Mouse (Mus musculus) forebrain, embryonic 10.5 days (tissue): ENCODE measurements at regions not wholly inside any gene's neighbourhood (a gene's known extent, or its start where the extent isn't known, plus 50 kb on each side); places are given as distances from the start of the nearest gene placed in this dataset.

Experiments used
- DNase-seq: peaks from one replicate; pipeline ENCODE4 v3.0.0-alpha.2; 2017; ENCODE audit warnings: low spot score; ENCODE audit errors: extremely low spot score
- H3K27ac ChIP-seq: fragments of 300-500 bp; sonication (generic); 2 replicates; pipeline ENCODE4 v1.5.1; 2016; ENCODE audit warnings: mild to moderate bottlenecking
- H3K27me3 ChIP-seq: fragments of 300-500 bp; sonication (generic); 2 replicates; pipeline ENCODE4 v1.6.1; 2016; ENCODE audit warnings: mild to moderate bottlenecking; ENCODE audit not compliant: poor library complexity, severe bottlenecking
- H3K36me3 ChIP-seq: fragments of 300-500 bp; sonication (generic); replicated peaks from 2 replicates; pipeline ENCODE4 v1.6.1; 2016; ENCODE audit warnings: mild to moderate bottlenecking, moderate library complexity
- H3K4me1 ChIP-seq: fragments of 300-500 bp; sonication (generic); 2 replicates; pipeline ENCODE4 v1.6.1; 2016
- H3K4me3 ChIP-seq: fragments of 300-500 bp; sonication (generic); 2 replicates; pipeline ENCODE4 v1.5.1; 2016; ENCODE audit warnings: mild to moderate bottlenecking, moderate library complexity
- H3K9me3 ChIP-seq: fragments of 300-500 bp; sonication (generic); 2 replicates; pipeline ENCODE4 v1.6.1; 2016; ENCODE audit warnings: mild to moderate bottlenecking, moderate library complexity
- WGBS: fragments of 180-500 bp; shearing (Covaris S2); methylation state at CpG from one replicate; pipeline ENCODE4 v1.1.7; 2016; 5-methylcytosine and 5-hydroxymethylcytosine counted together

- 43% methylated on average over 8 of the region's 8 CpGs for WGBS
- peak overlapping the region; percentile 69 for H3K27ac ChIP-seq
Observed at GRCm38 (mm10) chr2:74152534-74153246, 241.6 kb upstream of the Atp5g3 start.

GRCm38 (mm10) chr2:74147193-74147592 is 236.1 kb upstream of the Atp5g3 start:
- no peaks in the 10 kb centered on the region for H3K9me3 ChIP-seq
- DNase-seq, result no peak
- 87% methylated on average over 4 of the region's 4 CpGs for WGBS
- H3K4me1 ChIP-seq, result peaks cover 9% of the 10 kb centered on the region
- H3K27me3 ChIP-seq, result peaks cover 23% of the 10 kb centered on the region
- H3K4me3 ChIP-seq, result no peak overlapping the region
- no peaks in the 10 kb centered on the region for H3K36me3 ChIP-seq
- no peak overlapping the region for H3K27ac ChIP-seq

More at GRCm38 (mm10) chr2:74152534-74153246, 241.6 kb upstream of the Atp5g3 start:
- Histone ChIP-seq H3K36me3 (no peaks in the 10 kb centered on the region), H3K4me3 (peak overlapping the region; percentile 8; the same call in 1 of the 2 replicates), H3K4me1 (peaks cover 29% of the 10 kb centered on the region), H3K27me3 (peaks cover 24% of the 10 kb centered on the region), H3K9me3 (no peaks in the 10 kb centered on the region)
- DNase-seq, result no peak

GRCm38 (mm10) chr2:74136624-74137003 is 225.5 kb upstream of the Atp5g3 start:
- Histone ChIP-seq H3K9me3 (no peaks in the 10 kb centered on the region), H3K4me3 (no peak overlapping the region), H3K27ac (no peak overlapping the region), H3K4me1 (peaks cover 42% of the 10 kb centered on the region), H3K27me3 (peaks cover 71% of the 10 kb centered on the region), H3K36me3 (no peaks in the 10 kb centered on the region)
- DNase-seq, result no peak
- 23% methylated on average over 9 of the region's 9 CpGs for WGBS

GRCm38 (mm10) chr2:74135963-74136623 is 225.0 kb upstream of the Atp5g3 start:
- no peak for DNase-seq
- H3K9me3 ChIP-seq, result no peaks in the 10 kb centered on the region
- H3K4me3 ChIP-seq, result no peak overlapping the region
- WGBS, result 47% methylated on average over 15 of the region's 15 CpGs
- H3K27ac ChIP-seq, result no peak overlapping the region
- H3K27me3 ChIP-seq, result peaks cover 72% of the 10 kb centered on the region
- no peaks in the 10 kb centered on the region for H3K36me3 ChIP-seq
- H3K4me1 ChIP-seq, result peaks cover 42% of the 10 kb centered on the region

GRCm38 (mm10) chr2:74130141-74130588 is 219.0 kb upstream of the Atp5g3 start:
- Histone ChIP-seq H3K27me3 (peaks cover 65% of the 10 kb centered on the region), H3K4me1 (peaks cover 47% of the 10 kb centered on the region), H3K9me3 (no peaks in the 10 kb centered on the region), H3K4me3 (peak overlapping the region; percentile 52), H3K36me3 (no peaks in the 10 kb centered on the region), H3K27ac (no peak overlapping the region)
- DNase-seq, result no peak
- 9% methylated on average over 8 of the region's 8 CpGs for WGBS

- no peaks in the 10 kb centered on the region for H3K36me3 ChIP-seq
- WGBS, result under 1% methylated on average over 14 of the region's 14 CpGs
- H3K4me1 ChIP-seq, result peaks cover 38% of the 10 kb centered on the region
- DNase-seq, result peak; percentile 25
- H3K4me3 ChIP-seq, result peak overlapping the region; percentile 52
- peak overlapping the region; percentile 68; the same call in 1 of the 2 replicates for H3K27ac ChIP-seq
- peaks cover 54% of the 10 kb centered on the region for H3K27me3 ChIP-seq
- H3K9me3 ChIP-seq, result no peaks in the 10 kb centered on the region
Observed at GRCm38 (mm10) chr2:74128782-74129538, 217.8 kb upstream of the Atp5g3 start.

GRCm38 (mm10) chr2:74127136-74127535 is 216.0 kb upstream of the Atp5g3 start:
- Histone ChIP-seq H3K4me1 (peaks cover 50% of the 10 kb centered on the region), H3K4me3 (no peak overlapping the region), H3K9me3 (no peaks in the 10 kb centered on the region), H3K27ac (no peak overlapping the region), H3K36me3 (no peaks in the 10 kb centered on the region), H3K27me3 (peaks cover 43% of the 10 kb centered on the region)
- WGBS, result 90% methylated on average over 4 of the region's 4 CpGs
- no peak for DNase-seq

GRCm38 (mm10) chr2:74124252-74124651 is 213.1 kb upstream of the Atp5g3 start:
- H3K27me3 ChIP-seq, result peaks cover 22% of the 10 kb centered on the region
- no peaks in the 10 kb centered on the region for H3K9me3 ChIP-seq
- H3K4me1 ChIP-seq, result peaks cover 39% of the 10 kb centered on the region
- H3K4me3 ChIP-seq, result no peak overlapping the region
- no peaks in the 10 kb centered on the region for H3K36me3 ChIP-seq
- no peak for DNase-seq
- WGBS, result 70% methylated on average over 2 of the region's 2 CpGs
- no peak overlapping the region for H3K27ac ChIP-seq

GRCm38 (mm10) chr2:74123360-74124074 is 212.4 kb upstream of the Atp5g3 start:
- H3K4me1 ChIP-seq, result peaks cover 34% of the 10 kb centered on the region

GRCm38 (mm10) chr2:74122937-74123336 is 211.8 kb upstream of the Atp5g3 start:
- no peak overlapping the region for H3K27ac ChIP-seq
- no peaks in the 10 kb centered on the region for H3K9me3 ChIP-seq
- no peak overlapping the region for H3K4me3 ChIP-seq
- DNase-seq, result no peak
- H3K36me3 ChIP-seq, result no peaks in the 10 kb centered on the region
- peaks cover 19% of the 10 kb centered on the region for H3K27me3 ChIP-seq
- WGBS, result 58% methylated on average over 2 of the region's 2 CpGs
- H3K4me1 ChIP-seq, result peaks cover 28% of the 10 kb centered on the region

More at GRCm38 (mm10) chr2:74123360-74124074, 212.4 kb upstream of the Atp5g3 start:
- Histone ChIP-seq H3K27me3 (peaks cover 21% of the 10 kb centered on the region), H3K9me3 (no peaks in the 10 kb centered on the region), H3K27ac (no peak overlapping the region), H3K4me3 (no peak overlapping the region), H3K36me3 (no peaks in the 10 kb centered on the region)
- 44% methylated on average over 6 of the region's 6 CpGs for WGBS
- DNase-seq, result no peak

- H3K36me3 ChIP-seq, result no peaks in the 10 kb centered on the region
- H3K27ac ChIP-seq, result no peak overlapping the region
- H3K4me3 ChIP-seq, result no peak overlapping the region
- H3K4me1 ChIP-seq, result peaks cover 28% of the 10 kb centered on the region
- peaks cover 3% of the 10 kb centered on the region; the same call in 1 of the 2 replicates for H3K27me3 ChIP-seq
- WGBS, result 58% methylated on average over 10 of the region's 10 CpGs
- no peak for DNase-seq
- H3K9me3 ChIP-seq, result no peaks in the 10 kb centered on the region
Observed at GRCm38 (mm10) chr2:74120051-74120450, 208.9 kb upstream of the Atp5g3 start.
